Mouse (Mus musculus): Measurements from ENCODE around the gene Pitpna. TPM values are rescaled to one million over a fixed set of nuclear protein-coding genes. Genes with fewer than 3 reads are reported as not detected.

Gene Pitpna
- polyA plus RNA-seq, 1 experiment from 2014 or later = 71.1 TPM

DNA sequence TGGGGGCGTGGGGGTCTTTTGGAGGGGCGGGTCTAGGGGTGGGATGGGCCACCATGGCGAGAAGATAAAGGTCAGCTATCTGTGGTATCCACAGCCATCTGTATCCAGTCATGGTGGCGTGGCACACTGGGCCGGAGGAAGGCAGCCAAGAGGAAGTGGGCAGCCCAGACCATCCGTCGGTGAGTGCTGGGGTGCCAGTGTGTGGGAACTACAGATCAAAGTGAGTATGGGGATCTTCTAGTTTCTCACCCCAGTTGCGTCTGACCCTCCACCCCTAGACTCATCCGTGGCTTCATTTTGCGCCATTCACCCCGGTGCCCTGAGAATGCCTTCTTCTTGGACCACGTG is 81.9 kb downstream of the Pitpna start:
- H3K36me3 ChIP-seq (ENCODE audit: insufficient read depth, low read length) = peaks cover 81% of the 10 kb centered on the region
- H3K9ac ChIP-seq (replicated peaks; ENCODE audit: low read depth) = no peak overlapping the region
- no peak for DNase-seq (ENCODE audit: low spot score)
- H3K4me2 ChIP-seq (replicated peaks; ENCODE audit: low read depth, low read length) = no peak overlapping the region
- H3K4me3 ChIP-seq (ENCODE audit: low read depth, low read length) = no peak overlapping the region
- WGBS = 83% methylated on average over 12 of the region's 12 CpGs
- H3K27me3 ChIP-seq (replicated peaks; ENCODE audit: insufficient read depth, low read length) = no peaks in the 10 kb centered on the region
- no peak for ATAC-seq
- TF ChIP-seq EP300 (IDR thresholded peaks at IDR 0.05) (no peak), CTCF (IDR thresholded peaks at IDR 0.05) (no peak)
- no peak overlapping the region for H3K27ac ChIP-seq (ENCODE audit: low read length)
- no peaks in the 10 kb centered on the region for H3K4me1 ChIP-seq (ENCODE audit: insufficient read depth, low read depth, low read length)
- H3K9me3 ChIP-seq (ENCODE audit: low read length) = no peaks in the 10 kb centered on the region

DNA sequence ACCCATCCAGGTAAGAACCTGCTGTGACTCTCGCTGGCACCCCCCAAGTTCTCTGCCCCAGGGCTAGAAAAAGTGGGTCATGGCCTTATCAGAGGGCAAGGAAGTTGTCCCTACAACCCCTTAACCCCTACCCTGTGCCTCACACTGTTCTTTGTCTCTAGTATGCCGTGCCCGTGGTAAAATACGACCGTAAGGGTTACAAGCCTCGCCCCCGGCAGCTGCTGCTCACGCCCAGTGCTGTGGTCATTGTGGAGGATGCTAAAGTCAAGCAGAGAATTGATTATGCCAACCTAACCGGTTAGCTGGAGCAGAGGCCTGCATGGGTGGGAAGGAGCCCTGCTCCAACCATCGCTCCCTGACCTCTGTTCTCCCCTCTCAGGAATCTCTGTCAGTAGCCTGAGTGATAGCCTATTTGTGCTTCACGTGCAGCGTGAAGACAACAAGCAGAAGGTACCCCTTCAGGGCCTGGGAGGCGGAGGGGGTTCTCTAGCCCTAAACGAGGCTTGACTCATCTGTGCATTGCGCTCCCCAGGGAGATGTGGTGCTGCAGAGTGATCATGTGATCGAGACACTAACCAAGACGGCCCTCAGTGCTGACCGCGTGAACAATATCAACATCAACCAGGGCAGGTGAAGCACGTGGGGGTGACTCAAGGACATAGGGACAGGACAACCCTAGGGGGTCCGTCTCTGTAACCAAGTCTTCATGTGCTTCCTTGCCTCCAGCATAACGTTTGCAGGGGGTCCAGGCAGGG is 83.7 kb downstream of the Pitpna start:
- no peak overlapping the region for H3K4me2 ChIP-seq (replicated peaks; ENCODE audit: low read depth, low read length)
- no peaks in the 10 kb centered on the region for H3K4me1 ChIP-seq (ENCODE audit: insufficient read depth, low read depth, low read length)
- no peaks in the 10 kb centered on the region for H3K9me3 ChIP-seq (ENCODE audit: low read length)
- H3K4me3 ChIP-seq (ENCODE audit: low read depth, low read length) = no peak overlapping the region
- H3K36me3 ChIP-seq (ENCODE audit: insufficient read depth, low read length) = peaks cover 64% of the 10 kb centered on the region
- TF ChIP-seq EP300 (IDR thresholded peaks at IDR 0.05) (no peak), CTCF (IDR thresholded peaks at IDR 0.05) (no peak)
- DNase-seq (ENCODE audit: low spot score) = no peak
- no peaks in the 10 kb centered on the region for H3K27me3 ChIP-seq (replicated peaks; ENCODE audit: insufficient read depth, low read length)
- no peak overlapping the region for H3K27ac ChIP-seq (ENCODE audit: low read length)
- ATAC-seq = no peak
- no peak overlapping the region for H3K9ac ChIP-seq (replicated peaks; ENCODE audit: low read depth)
- WGBS = 83% methylated on average over 22 of the region's 22 CpGs

DNA sequence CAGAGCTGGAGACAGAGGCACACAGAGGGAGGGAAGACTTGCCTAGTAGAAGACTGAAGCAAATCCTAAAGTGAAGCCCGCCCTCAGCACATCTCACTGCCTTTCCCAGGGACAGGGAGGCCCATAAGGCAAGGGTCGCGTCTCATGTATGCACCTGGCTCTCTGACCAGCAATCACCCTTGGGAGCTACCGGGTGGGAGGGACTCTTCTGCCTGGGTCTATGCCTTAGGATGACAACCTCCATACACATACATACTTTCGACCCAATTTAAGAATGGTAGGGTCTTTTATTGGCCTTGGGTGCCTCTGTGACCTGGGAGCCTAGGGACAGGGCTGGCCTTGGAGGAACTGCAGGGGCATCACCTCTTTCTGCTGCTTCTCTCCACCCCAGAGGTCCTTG is 85.5 kb downstream of the Pitpna start:
- DNase-seq (ENCODE audit: low spot score) (no peak), ATAC-seq (no peak)
- Histone ChIP-seq H3K4me3 (ENCODE audit: low read depth, low read length) (no peak overlapping the region), H3K27ac (ENCODE audit: low read length) (no peak overlapping the region), H3K36me3 (ENCODE audit: insufficient read depth, low read length) (peaks cover 53% of the 10 kb centered on the region), H3K9ac (replicated peaks; ENCODE audit: low read depth) (no peak overlapping the region), H3K9me3 (ENCODE audit: low read length) (no peaks in the 10 kb centered on the region), H3K4me1 (ENCODE audit: insufficient read depth, low read depth, low read length) (0 out of 2 replicates have a peak, but pooled peaks cover under 1% of the 10 kb centered on the region), H3K4me2 (replicated peaks; ENCODE audit: low read depth, low read length) (no peak overlapping the region), H3K27me3 (replicated peaks; ENCODE audit: insufficient read depth, low read length) (no peaks in the 10 kb centered on the region)
- 93% methylated on average over 4 of the region's 5 CpGs for WGBS
- TF ChIP-seq EP300 (IDR thresholded peaks at IDR 0.05) = no peak
- no peak for TF ChIP-seq CTCF (IDR thresholded peaks at IDR 0.05)

DNA sequence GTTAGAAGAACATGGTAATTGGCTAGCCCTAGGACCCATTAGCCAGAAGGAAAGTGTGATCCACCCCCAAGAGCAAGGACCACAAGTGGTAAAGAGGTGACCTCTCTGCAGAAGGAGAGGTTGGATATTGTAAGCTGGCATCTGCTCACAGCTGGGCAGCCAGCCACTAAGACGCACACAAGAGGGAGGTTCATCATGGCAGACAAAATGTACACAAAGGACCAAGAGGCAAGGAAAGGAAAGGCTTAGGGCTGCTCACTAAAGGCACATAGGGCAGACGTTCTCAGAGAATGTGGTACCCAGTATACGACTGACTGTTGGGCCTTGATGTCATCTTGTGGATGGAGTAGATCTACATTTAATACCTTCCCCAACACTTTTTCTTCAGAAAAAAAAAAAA is 87.0 kb downstream of the Pitpna start:
- ATAC-seq = no peak
- TF ChIP-seq CTCF (IDR thresholded peaks at IDR 0.05) = no peak
- no peak for TF ChIP-seq EP300 (IDR thresholded peaks at IDR 0.05)
- WGBS = 68% methylated on average over 3 of the region's 3 CpGs
- no peak overlapping the region for H3K27ac ChIP-seq (ENCODE audit: low read length)
- H3K27me3 ChIP-seq (replicated peaks; ENCODE audit: insufficient read depth, low read length) = no peaks in the 10 kb centered on the region
- H3K4me1 ChIP-seq (ENCODE audit: insufficient read depth, low read depth, low read length) = 0 out of 2 replicates have a peak, but pooled peaks cover 3% of the 10 kb centered on the region
- no peak overlapping the region for H3K4me3 ChIP-seq (ENCODE audit: low read depth, low read length)
- H3K4me2 ChIP-seq (replicated peaks; ENCODE audit: low read depth, low read length) = no peak overlapping the region
- no peak overlapping the region for H3K9ac ChIP-seq (replicated peaks; ENCODE audit: low read depth)
- H3K36me3 ChIP-seq (ENCODE audit: insufficient read depth, low read length) = peaks cover 38% of the 10 kb centered on the region
- H3K9me3 ChIP-seq (ENCODE audit: low read length) = no peaks in the 10 kb centered on the region
- DNase-seq (ENCODE audit: low spot score) = no peak

DNA sequence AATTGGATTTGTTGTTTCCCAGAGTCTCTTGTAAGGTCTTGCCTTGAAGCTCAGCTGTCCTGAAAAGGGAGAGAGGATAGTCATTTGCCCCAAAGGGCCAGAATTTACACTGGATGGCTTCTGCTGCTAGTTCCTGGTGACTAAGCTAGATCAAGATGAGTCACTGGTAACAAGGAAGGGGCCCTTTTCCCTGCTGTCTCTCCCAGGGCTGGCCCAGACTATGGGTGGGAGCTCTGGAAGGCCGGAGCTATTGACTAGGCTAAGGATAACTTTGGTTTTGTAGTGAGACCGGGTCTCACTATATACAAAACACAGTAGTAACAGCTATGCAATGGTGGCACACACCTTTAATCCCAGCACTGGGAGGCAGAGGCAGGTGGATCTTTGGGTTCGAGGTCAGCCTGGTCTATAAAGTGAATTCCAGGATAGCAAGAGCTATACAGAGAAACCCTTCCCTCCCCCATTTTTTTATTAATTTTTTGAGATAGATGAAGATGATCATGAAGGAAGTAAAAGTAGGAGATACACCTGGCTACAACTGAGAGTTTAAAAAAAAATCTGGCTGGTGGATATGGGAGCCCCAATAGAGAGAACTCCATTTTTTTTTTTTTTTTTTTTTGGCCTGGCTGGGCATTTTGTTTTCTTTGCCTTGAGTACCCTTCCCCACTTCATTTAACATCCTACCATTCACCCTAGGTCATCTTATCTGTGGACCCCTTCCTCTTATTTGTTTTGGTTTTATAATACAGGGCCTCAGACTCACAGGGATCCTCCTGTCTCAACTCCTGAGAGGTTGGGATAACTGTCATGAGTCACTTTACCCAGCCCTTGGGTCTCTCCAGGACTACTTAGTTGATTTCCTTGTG is 90.2 kb downstream of the Pitpna start:
- Histone ChIP-seq H3K27me3 (replicated peaks; ENCODE audit: insufficient read depth, low read length) (no peaks in the 10 kb centered on the region), H3K4me3 (ENCODE audit: low read depth, low read length) (peak overlapping the region; percentile 100), H3K9me3 (ENCODE audit: low read length) (no peaks in the 10 kb centered on the region), H3K9ac (replicated peaks; ENCODE audit: low read depth) (peak overlapping the region; percentile 29; the same call in 1 of the 2 replicates), H3K4me1 (ENCODE audit: insufficient read depth, low read depth, low read length) (peaks cover 8% of the 10 kb centered on the region; the same call in 1 of the 2 replicates), H3K36me3 (ENCODE audit: insufficient read depth, low read length) (0 out of 2 replicates have a peak, but pooled peaks cover 6% of the 10 kb centered on the region), H3K27ac (ENCODE audit: low read length) (peak overlapping the region; percentile 98), H3K4me2 (replicated peaks; ENCODE audit: low read depth, low read length) (peak overlapping the region; percentile 68)
- ATAC-seq (no peak), DNase-seq (ENCODE audit: low spot score) (no peak)
- TF ChIP-seq CTCF (IDR thresholded peaks at IDR 0.05) (no peak), EP300 (IDR thresholded peaks at IDR 0.05) (no peak)
- 80% methylated on average over 3 of the region's 3 CpGs for WGBS

Small RNAs within 50 kb of the gene (microRNA-seq; reads per million reads assigned to microRNA genes)
- gene Mir3971 = not detected

Other genes starting within 250 kb of the Pitpna start
- 44.7 and 52.3 TPM in 2 replicates for gene Rpa1, start 239.8 kb upstream of the Pitpna start, polyA plus RNA-seq (2015; fragmentation: Nextera tagmentation; extraction: Ambion mirVana)
- 6.4 and 6.6 TPM in 2 replicates for gene Smyd4, start 239.7 kb upstream of the Pitpna start, polyA plus RNA-seq (2015; fragmentation: Nextera tagmentation; extraction: Ambion mirVana)
- gene Serpinf1, start 165.4 kb upstream of the Pitpna start, polyA plus RNA-seq (2015; fragmentation: Nextera tagmentation; extraction: Ambion mirVana) = 58.0 and 64.2 TPM in 2 replicates
- gene Serpinf2, start 148.5 kb upstream of the Pitpna start, polyA plus RNA-seq (2015; fragmentation: Nextera tagmentation; extraction: Ambion mirVana) = 0.14 and 0.19 TPM in 2 replicates
- 5.9 and 7.2 TPM in 2 replicates for gene Wdr81, start 133.4 kb upstream of the Pitpna start, polyA plus RNA-seq (2015; fragmentation: Nextera tagmentation; extraction: Ambion mirVana)
- gene Tlcd2, start 126.4 kb upstream of the Pitpna start, polyA plus RNA-seq (2015; fragmentation: Nextera tagmentation; extraction: Ambion mirVana) = 6.1 and 8.7 TPM in 2 replicates
- gene Prpf8, start 101.3 kb upstream of the Pitpna start, polyA plus RNA-seq (2015; fragmentation: Nextera tagmentation; extraction: Ambion mirVana) = 19.7 and 22.5 TPM in 2 replicates
- 12.4 and 15.7 TPM in 2 replicates for gene Rilp, start 78.0 kb upstream of the Pitpna start, polyA plus RNA-seq (2015; fragmentation: Nextera tagmentation; extraction: Ambion mirVana)
- gene Scarf1, start 74.6 kb upstream of the Pitpna start, polyA plus RNA-seq (2015; fragmentation: Nextera tagmentation; extraction: Ambion mirVana) = 18.5 and 21.2 TPM in 2 replicates
- gene Slc43a2, start 56.4 kb upstream of the Pitpna start, polyA plus RNA-seq (2015; fragmentation: Nextera tagmentation; extraction: Ambion mirVana) = 18.2 and 24.0 TPM in 2 replicates
- gene Inpp5k, start 42.9 kb downstream of the Pitpna start, polyA plus RNA-seq (2015; fragmentation: Nextera tagmentation; extraction: Ambion mirVana) = 60.2 and 71.4 TPM in 2 replicates
- 88.5 and 102 TPM in 2 replicates for gene Myo1c, start 62.4 kb downstream of the Pitpna start, polyA plus RNA-seq (2015; fragmentation: Nextera tagmentation; extraction: Ambion mirVana)
- gene Crk, start 91.2 kb downstream of the Pitpna start, polyA plus RNA-seq (2015; fragmentation: Nextera tagmentation; extraction: Ambion mirVana) = 83.8 and 90.3 TPM in 2 replicates
- gene Ywhae, start 144.8 kb downstream of the Pitpna start, polyA plus RNA-seq (2015; fragmentation: Nextera tagmentation; extraction: Ambion mirVana) = 453 and 499 TPM in 2 replicates
- 0.06 and 0.10 TPM in 2 replicates for gene Doc2b, start 208.0 kb downstream of the Pitpna start, polyA plus RNA-seq (2015; fragmentation: Nextera tagmentation; extraction: Ambion mirVana)